Mouse (Mus musculus) cerebellum, postnatal 14 days (tissue): Measurements from ENCODE around the gene Trpm8.

Experiments
- DNase-seq, 2 experiments: peaks; one replicate each; pipeline ENCODE4 v3.0.0; 2021; ENCODE audit warnings: mixed read lengths in 2 of 2

The Trpm8 gene

GRCm38 (mm10) chr1:88248658-88249057 is 28.8 kb upstream of the Trpm8 start:
- peak in 1 of 2 experiments; percentile 51 for DNase-seq

DNA sequence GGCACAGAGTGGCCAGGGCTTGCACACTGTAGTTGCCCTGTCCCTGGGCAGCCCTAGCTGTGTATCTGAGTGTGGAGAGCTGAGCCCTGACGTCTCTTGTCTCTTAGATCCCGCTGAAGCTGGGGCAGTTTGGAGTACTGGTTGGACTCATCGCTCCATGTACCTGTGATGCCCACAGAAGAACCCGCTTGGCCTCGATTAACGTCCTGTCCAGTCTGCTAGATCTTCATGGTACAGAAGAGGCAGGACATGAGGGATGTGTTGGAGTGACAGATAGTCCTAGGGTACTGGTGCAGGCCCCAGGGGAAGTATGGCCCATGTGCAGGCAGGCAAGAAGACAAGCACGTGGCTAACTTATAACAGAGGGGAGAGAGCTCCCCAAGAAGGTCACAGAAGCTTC is 27.9 kb upstream of the Trpm8 start:
- no peak for DNase-seq

- DNase-seq = no peak
Measured at GRCm38 (mm10) chr1:88250023-88250422, 27.4 kb upstream of the Trpm8 start.

DNA sequence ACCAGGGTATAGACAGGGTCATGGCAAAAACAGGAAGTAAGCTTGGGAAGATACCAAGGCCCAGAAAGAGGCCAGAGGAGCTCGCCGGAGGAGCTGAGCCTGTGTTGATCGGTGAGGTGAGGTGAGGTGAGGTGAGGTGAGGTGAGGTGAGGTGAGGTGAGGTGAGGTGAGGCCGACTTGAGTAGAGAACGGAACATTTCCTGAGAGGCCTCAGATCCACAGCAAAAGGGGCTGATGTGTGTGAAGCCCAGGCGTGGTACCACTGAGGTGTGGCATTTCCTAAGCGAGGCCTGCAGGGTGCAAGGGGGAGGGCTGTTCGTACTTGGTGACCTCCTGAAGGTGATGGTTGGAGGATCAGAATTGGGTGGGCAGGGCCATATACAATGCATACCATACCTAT is 24.4 kb upstream of the Trpm8 start:
- no peak for DNase-seq

- no peak for DNase-seq
Measured at GRCm38 (mm10) chr1:88253540-88253939, 23.9 kb upstream of the Trpm8 start.

DNA sequence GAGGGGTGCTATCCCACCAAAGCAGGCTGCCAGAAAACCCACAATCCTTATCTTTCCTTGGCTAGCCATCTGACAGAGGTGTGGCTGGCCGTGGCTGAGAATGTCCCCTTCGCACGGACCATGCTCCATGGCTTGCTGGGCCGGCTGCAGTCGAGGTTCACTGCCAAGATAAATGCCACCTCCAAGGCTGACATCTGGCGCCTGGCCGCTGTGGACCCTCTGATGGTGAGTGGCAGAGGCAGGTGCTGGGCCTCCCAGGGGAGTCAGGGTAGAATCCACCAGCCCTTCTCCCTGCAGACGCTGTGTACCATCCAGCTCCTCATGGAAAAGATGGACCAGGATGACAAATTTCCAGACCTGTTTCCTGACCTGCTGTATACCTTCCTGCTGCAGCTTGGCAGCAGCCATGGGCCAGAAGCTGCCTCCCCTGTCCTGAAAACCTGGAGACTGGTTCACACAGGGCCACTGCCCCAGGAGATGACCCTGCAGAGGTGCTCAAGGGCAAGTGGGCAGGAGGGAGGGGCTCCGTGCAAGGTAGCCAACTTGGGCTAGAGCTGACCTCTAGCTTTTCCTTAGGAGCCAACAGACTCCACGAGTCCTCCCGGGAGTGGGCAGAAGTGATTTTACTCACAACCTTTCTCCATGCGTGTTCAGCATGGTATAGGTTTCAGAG is 22.5 kb upstream of the Trpm8 start:
- peak; percentile 76 to 83 for DNase-seq

GRCm38 (mm10) chr1:88255466-88255857 is 22.0 kb upstream of the Trpm8 start:
- DNase-seq = peak; percentile 38 to 45

DNA sequence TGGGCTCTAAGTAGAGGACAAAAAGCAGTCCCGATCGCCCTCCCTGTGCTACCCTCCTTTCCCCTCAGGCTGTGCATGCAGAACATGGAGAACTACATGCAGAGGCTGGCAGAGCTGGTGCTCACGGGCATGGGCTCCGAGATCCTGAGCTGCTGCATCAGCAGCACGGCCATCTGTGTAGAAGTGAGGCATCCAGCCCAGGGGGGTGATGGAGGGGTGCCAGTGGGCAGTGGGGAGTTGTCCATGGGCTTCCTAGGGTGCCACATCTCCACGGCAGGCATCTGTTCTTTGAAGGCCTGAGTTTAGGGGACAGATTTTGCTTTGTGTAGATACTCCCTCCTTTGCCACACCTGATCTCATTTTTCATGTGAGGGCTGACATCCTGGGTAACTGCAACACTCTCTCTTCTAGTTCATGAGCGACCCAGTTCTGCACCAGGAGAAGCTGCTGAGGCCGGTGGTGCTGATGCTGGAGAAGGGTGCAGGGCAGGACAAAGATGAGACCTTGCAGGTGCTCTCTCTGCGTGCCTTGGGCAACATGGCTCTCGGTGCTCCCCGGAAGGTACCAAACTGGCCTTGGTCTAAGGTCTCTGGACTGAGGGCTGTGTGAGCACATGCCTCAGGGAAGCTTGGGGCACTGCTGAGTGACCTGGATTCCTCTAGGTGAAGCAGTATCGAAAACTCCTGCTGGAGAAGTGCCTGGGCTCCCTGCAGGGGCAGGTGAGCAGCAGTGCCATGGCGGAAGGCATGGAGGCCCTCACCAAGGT is 21.3 kb upstream of the Trpm8 start:
- peak; percentile 76 to 82 for DNase-seq

GRCm38 (mm10) chr1:88256886-88257663 is 20.4 kb upstream of the Trpm8 start:
- DNase-seq = no peak

GRCm38 (mm10) chr1:88257681-88258080 is 19.8 kb upstream of the Trpm8 start:
- DNase-seq = no peak

DNA sequence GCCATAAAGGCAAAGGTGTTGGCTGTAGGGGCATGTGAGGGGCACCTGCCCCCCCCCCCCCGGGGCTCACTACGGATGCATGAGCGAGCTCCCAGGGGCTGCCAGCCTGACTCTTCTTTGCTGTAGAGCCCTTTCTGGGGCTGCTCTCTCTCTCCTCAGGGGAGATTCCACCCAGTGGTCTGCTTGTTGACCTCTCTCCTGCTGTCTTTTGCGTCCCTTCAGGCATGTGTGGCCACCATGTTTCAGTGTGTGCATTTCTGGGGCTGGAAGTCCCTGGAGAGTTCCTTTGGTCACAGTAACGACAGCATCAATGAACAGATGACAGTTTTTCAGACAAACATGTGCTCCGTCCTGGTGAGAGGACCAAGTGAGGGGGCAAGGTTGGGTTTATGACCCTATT is 19.1 kb upstream of the Trpm8 start:
- peak; percentile 37 to 46 for DNase-seq

GRCm38 (mm10) chr1:88258881-88259642 is 18.4 kb upstream of the Trpm8 start:
- DNase-seq = peak; percentile 83

- peak in 1 of 2 experiments; percentile 51 for DNase-seq
Measured at GRCm38 (mm10) chr1:88259643-88260024, 17.8 kb upstream of the Trpm8 start.

- DNase-seq = peak; percentile 59 to 73
Measured at GRCm38 (mm10) chr1:88260114-88260513, 17.3 kb upstream of the Trpm8 start.

- DNase-seq = no peak
Measured at GRCm38 (mm10) chr1:88260604-88261377, 16.7 kb upstream of the Trpm8 start.

DNA sequence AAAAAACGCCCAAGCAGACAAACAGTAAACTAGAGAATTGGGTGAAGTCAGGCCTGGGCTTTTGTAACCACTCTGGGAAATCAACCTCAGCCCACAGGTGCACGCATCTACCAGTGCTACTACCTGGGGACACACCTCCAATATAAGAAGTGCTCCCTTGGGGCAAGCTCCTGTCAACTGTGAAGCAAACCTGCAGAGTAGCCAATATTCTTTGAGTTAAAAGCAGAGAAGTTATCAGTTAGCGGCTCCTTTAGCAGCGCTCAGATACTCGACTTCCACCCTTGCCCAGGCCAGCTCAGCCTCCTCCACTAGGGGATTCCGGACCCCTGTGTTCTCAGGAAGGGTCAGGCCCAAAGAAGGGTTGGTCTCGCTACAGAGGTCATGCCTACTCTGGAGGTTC is 15.8 kb upstream of the Trpm8 start:
- no peak for DNase-seq

DNA sequence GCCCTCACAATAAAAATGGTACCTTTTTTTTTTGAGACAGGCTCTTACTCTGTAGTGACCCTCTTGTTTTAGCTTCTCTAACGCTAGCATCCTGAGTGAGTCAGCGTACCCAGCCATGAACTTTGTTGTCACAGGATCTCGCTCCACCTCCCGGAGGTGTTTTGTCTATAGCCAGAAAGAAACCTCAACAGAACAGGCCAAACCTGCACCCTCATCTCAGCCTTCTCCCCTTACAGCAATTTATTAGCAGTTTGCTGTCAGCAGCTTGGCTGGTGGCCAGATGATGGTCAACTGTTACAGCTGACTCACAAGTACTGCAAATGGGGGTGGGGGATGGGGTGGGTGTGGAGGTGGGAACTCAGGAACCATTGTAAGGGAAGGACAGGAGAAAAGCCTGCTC is 15.2 kb upstream of the Trpm8 start:
- peak; percentile 52 to 72 for DNase-seq

DNA sequence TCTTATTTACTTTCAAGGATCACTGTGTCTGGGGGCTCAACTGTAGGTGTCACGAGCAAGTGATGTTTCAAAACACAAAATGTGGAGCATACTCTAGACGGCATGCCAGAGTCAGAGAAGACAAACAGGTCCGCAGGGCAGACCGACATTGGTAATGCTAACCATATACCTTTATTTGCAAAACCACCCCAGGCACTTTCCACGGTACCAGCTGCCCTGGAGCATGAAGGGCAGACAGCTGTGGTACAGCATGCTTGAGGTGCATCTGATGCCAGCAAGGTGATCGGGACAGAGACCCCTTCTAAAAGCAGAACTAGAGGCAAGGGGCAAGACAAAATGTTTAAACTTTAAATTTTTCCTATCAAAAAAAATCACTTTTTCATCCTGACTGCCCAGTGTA is 14.5 kb upstream of the Trpm8 start:
- no peak for DNase-seq

- no peak for DNase-seq
Measured at GRCm38 (mm10) chr1:88263778-88264177, 13.7 kb upstream of the Trpm8 start.

GRCm38 (mm10) chr1:88264237-88264868 is 13.1 kb upstream of the Trpm8 start:
- no peak for DNase-seq

- DNase-seq = peak in 1 of 2 experiments; percentile 61
Measured at GRCm38 (mm10) chr1:88264869-88265240, 12.6 kb upstream of the Trpm8 start.

GRCm38 (mm10) chr1:88266123-88266522 is 11.3 kb upstream of the Trpm8 start:
- no peak for DNase-seq
